Mouse (Mus musculus) liver, postnatal 0 days (tissue): ENCODE data around the gene Gipc3.

Experiments used
- CTCF ChIP-seq: sonication (generic); IDR thresholded peaks from 2 replicates; pipeline ENCODE4 v1.5.1; 2016; ENCODE audit warnings: antibody characterized with exemption, low read depth
- EP300 ChIP-seq: IDR thresholded peaks from 2 replicates; pipeline ENCODE4 v1.6.1; 2016; ENCODE audit warnings: antibody characterized with exemption, low read depth, mild to moderate bottlenecking

DNA sequence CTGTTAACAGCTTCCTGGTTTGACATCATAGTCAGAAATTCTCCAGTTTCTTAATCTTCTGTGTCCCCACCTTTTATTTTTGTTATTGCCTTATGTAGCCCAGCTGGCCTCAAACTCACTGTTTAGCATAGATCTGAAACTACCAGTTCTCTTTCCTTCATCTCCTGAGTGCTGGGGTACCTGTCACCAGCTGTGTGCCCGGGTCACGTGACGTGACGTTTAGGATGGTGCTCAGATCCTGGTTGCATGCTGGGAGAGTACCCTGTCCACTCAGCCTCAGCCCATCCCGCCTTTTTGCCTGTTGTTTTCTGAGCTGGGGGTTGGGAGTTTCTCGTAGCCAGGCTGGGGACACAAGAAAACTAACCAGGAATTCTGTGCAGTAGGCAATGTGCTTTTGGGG lies 45.8 kb downstream of the Gipc3 start:
- TF ChIP-seq CTCF, result no peak
- TF ChIP-seq EP300, result no peak
